Mouse (Mus musculus): ENCODE results near the gene Rbm10.

GRCm38 (mm10) chrX:20687519-20688067 is 70.3 kb downstream of the Rbm10 start, which contains the start of gene Cdk16:
- TF ChIP-seq CTCF (IDR thresholded peaks at IDR 0.05; ENCODE audit: borderline replicate concordance, insufficient read depth, low read depth, low read length) (no peak), POLR2A (IDR thresholded peaks at IDR 0.05; ENCODE audit: borderline replicate concordance, insufficient read depth, low read length) (no peak)
